Mouse (Mus musculus) testis, postnatal 14 days (tissue): Measurements from ENCODE around the gene Fat1.

Experiments used
- DNase-seq: peaks from one replicate; pipeline ENCODE4 v3.0.0; 2021; ENCODE audit warnings: low spot score

Gene Fat1

GRCm38 (mm10) chr8:45004021-45004420 lies 68.8 kb downstream of the Fat1 start:
- DNase-seq: no peak

GRCm38 (mm10) chr8:45010685-45011084 lies 75.4 kb downstream of the Fat1 start:
- no peak for DNase-seq

DNA sequence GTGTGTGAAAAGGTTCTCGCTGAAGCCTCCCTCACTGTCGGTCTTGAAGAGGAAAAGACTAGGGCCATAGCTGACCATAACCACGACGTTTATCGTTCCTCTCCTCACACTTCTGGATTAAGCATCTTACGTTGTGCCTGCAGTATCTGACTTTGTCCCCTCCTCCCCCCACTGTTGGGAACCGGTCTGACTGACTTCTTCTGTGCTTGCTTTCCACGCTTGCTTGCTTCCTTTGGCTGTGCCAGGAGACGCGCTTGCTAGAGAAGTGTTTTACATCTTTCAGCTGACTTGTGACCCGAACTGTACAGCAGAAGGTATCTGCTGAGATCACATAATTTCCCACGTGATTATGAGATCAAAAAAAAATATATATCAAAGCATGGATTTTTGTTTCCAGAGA lies 76.5 kb downstream of the Fat1 start:
- no peak for DNase-seq

- DNase-seq: no peak
These were observed 78.6 kb downstream of the Fat1 start for GRCm38 (mm10) chr8:45013852-45014251.

GRCm38 (mm10) chr8:45014498-45015067 lies 79.3 kb downstream of the Fat1 start:
- DNase-seq: no peak

DNA sequence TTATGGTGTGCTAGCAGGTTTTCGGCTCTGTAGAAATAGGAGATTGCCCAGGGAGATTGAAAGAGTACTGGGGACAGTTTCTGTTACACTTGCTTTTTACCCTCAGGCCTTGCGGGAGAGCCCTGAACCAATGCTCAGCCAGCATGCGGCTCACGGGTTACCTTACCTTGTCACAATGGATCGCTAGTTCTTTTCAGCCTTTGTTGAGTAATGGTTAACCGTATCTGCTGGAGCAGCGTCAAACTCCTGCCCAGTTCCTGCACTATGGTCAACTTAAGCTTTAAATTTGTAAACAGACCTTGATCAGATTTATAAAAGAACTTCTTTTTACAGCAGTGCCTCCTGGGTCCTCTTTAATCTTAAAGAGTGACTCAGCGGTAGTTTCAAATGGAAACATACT lies 80.6 kb downstream of the Fat1 start:
- no peak for DNase-seq

- DNase-seq: no peak
These were observed 84.0 kb downstream of the Fat1 start for GRCm38 (mm10) chr8:45019241-45019640.

- DNase-seq: no peak
These were observed 85.9 kb downstream of the Fat1 start for GRCm38 (mm10) chr8:45021171-45021570.

DNA sequence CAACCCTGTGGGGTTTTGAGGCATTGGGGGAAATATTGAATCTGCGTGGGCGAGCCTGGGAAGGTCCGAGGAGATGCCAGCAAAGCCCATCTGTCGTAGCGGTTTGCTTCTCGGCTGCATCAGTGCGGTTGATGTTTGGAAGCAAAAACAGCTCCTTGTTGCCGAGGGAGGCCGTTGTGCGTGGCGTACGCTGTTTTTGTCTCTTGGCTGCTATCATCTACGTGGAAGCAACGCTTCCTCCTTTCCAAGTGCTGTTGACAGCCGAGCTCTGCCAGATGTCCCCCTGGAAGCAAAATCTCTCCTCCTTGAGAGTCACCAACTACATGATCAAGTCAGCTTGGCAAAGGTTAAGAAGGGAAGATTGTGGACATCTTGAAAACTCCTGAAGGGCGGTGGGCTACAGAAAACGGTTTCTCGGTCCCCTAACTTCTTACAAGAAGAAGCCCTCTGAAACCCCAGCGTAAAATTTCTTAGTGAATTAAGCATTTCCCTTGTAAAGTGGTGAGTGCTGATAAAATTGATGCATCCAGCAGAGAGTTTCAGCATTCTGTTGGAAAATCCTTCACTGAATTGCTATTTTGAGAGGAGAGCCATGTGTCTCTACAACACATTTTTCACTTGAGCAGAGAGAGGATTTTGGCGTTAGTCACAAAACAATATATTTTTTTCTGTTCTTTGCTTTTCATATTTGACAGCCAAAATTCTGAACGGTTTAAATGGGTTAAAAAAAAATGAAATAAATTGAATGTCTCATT lies 86.8 kb downstream of the Fat1 start:
- DNase-seq: no peak

DNA sequence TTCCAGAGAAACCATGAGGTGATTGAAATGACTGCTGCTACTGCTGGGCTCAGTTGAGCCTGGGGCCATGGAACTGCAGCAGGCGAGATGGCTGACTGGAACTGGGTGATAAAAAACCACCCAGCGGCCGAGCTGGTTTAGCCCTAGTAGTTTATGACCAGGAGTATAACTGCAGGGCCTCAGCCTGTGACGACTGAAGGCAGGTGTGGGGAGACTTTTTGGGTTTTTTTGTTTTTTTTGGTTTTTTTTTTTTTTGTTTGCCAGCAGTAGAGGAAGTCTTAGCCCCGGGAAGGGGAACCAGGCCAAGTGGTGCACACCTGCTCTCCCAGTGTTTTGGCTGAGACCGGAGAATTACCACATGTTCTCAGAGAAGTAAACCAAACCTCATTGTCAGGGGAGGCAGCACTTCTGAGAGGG lies 92.8 kb downstream of the Fat1 start:
- DNase-seq: no peak

DNA sequence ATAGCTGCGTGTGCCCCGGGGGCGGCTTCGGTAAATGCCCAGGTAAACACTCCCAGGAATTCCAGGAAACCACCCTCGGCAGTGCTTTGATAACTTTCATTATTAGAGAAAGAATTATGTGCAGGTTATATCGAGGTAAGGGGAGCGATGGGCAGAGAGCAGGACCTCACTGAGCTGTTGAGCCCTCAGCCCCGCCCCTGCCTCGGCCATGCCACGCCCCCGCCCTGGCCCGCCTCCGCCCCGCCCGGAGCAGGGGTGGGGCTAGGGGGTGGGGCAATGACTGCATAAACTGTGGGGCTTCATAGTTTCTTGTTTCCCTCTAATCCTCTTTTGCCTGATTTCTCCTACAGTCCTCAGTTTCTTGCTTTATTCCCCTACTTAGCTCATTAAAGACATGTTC lies 103.1 kb downstream of the Fat1 start:
- DNase-seq: no peak

GRCm38 (mm10) chr8:45044160-45044559 lies 108.9 kb downstream of the Fat1 start:
- no peak for DNase-seq

- no peak for DNase-seq
These were observed 115.2 kb downstream of the Fat1 start for GRCm38 (mm10) chr8:45050451-45050850.

DNA sequence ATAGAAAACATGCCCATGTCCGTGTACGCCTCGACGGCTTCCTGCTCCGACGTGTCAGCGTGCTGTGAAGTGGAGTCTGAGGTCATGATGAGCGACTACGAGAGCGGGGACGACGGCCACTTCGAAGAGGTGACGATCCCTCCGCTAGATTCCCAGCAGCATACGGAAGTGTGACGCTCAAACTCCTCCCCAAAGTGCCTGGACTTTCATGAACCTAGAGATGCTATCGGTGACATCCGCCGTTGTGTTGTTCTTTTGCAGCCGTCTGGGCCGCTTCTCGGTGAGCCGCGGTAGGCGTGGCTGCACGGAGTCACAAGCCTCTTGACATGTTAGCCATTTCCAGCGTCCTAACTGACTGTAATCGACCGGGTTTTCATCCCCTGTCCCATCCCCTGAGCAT lies 116.0 kb downstream of the Fat1 start:
- DNase-seq: no peak

- DNase-seq: no peak
These were observed 117.0 kb downstream of the Fat1 start for GRCm38 (mm10) chr8:45052205-45052604.

GRCm38 (mm10) chr8:45052618-45053017 lies 117.4 kb downstream of the Fat1 start:
- no peak for DNase-seq

- peak; percentile 54 for DNase-seq
These were observed 120.3 kb downstream of the Fat1 start for GRCm38 (mm10) chr8:45055500-45055899.

DNA sequence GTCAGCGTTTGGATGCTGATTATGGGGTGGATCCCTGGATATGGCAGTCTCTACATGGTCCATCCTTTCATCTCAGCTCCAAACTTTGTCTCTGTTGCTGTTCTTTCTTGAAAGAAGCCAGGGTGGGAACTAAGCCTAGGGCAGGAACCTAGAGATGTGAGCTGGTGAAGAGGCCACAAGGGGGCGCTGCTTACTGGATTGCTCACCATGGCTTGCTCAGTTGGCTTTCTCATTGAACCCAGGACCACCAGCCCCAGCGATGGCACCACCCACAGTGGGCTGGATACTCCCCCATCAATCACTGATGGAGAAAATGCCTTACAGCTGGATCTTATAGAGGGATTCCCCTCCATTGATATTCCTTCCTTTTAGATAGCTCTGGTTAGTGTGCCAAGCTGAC lies 121.6 kb downstream of the Fat1 start:
- DNase-seq: no peak

- DNase-seq: no peak
These were observed 124.8 kb downstream of the Fat1 start for GRCm38 (mm10) chr8:45060083-45060482.

- DNase-seq: no peak
These were observed 127.1 kb downstream of the Fat1 start for GRCm38 (mm10) chr8:45062311-45062710.

GRCm38 (mm10) chr8:45062982-45063924 lies 128.0 kb downstream of the Fat1 start:
- DNase-seq: no peak

GRCm38 (mm10) chr8:45064197-45064869 lies 129.1 kb downstream of the Fat1 start:
- no peak for DNase-seq
